Mouse (Mus musculus): Measurements from ENCODE around the gene Eef1a2. TPM values are rescaled to one million over a fixed set of nuclear protein-coding genes. Genes with fewer than 3 reads are reported as not detected.

The Eef1a2 gene
- total RNA-seq (2023) = not detected

GRCm38 (mm10) chr2:181156248-181157121 is at the start of gene Eef1a2:
Gene Eef1a2, minus strand, starts transcription at chr2:181157014.

DNA sequence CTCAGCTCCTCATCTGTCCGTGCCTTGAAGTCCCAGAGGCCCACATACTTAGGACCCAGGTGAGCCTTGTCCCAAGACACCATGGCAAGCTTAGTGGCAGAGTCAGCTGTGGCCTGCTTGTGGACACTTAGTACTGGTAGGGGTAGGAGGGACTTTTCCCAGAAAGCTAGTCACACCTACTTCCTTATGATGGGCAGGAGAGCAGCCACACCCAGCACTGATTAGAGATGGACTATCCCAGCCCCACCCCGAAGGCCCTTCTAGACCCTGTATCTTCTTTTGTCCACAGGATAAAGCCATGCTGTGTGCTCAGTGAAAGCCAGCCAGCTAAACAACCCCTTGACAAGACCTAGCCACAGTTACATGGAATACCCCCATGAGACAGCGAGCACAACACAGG is 45.6 kb upstream of the Eef1a2 start, which contains the start of gene Ptk6:
Gene Ptk6 (minus strand): TSS at position 368 of the 400 bp plus-strand sequence.

GRCm38 (mm10) chr2:181187121-181188000 is 30.5 kb upstream of the Eef1a2 start, which contains the start of gene Ppdpf:
Gene Ppdpf, plus strand, starts transcription at chr2:181187247.

GRCm38 (mm10) chr2:181134591-181135445 is 22.0 kb downstream of the Eef1a2 start, which contains the start of gene Kcnq2:
Gene Kcnq2, minus strand, starts transcription at chr2:181135300.

Other genes starting within 250 kb of the Eef1a2 start
- 77.2 TPM for gene Ythdf1, start 236.1 kb downstream of the Eef1a2 start, total RNA-seq (2023)
- not detected for gene Birc7, start 228.0 kb downstream of the Eef1a2 start, total RNA-seq (2023)
- gene Nkain4, start 202.3 kb downstream of the Eef1a2 start, total RNA-seq (2023) = not detected
- 76.2 TPM for gene Arfgap1, start 189.8 kb downstream of the Eef1a2 start, total RNA-seq (2023)
- 2.4 TPM for gene Col20a1, start 170.5 kb downstream of the Eef1a2 start, total RNA-seq (2023)
- gene Chrna4, start 113.5 kb downstream of the Eef1a2 start, total RNA-seq (2023) = not detected
- not detected for gene Kcnq2, start 21.7 kb downstream of the Eef1a2 start, total RNA-seq (2023)
- 74.4 TPM for gene Ppdpf, start 30.2 kb upstream of the Eef1a2 start, total RNA-seq (2023)
- gene Ptk6, start 45.8 kb upstream of the Eef1a2 start, total RNA-seq (2023) = not detected
- gene Srms, start 56.2 kb upstream of the Eef1a2 start, total RNA-seq (2023) = 0.40 TPM
- not detected for gene Fndc11, start 63.0 kb upstream of the Eef1a2 start, total RNA-seq (2023)
- 140 TPM for gene Helz2, start 85.0 kb upstream of the Eef1a2 start, total RNA-seq (2023)
- gene Gmeb2, start 131.0 kb upstream of the Eef1a2 start, total RNA-seq (2023) = 31.6 TPM
- not detected for gene Stmn3, start 157.5 kb upstream of the Eef1a2 start, total RNA-seq (2023)
- 146 TPM for gene Rtel1, start 162.7 kb upstream of the Eef1a2 start, total RNA-seq (2023)
- gene Zgpat, start 207.9 kb upstream of the Eef1a2 start, total RNA-seq (2023) = 110 TPM
- 104 TPM for gene Arfrp1, start 208.4 kb upstream of the Eef1a2 start, total RNA-seq (2023)
- gene Lime1, start 223.1 kb upstream of the Eef1a2 start, total RNA-seq (2023) = 231 TPM